ENCODE assay signal across 11 mouse cellular contexts in genomic region chr10:77163392-77163977, GRCm38 (mm10). TPM values are rescaled to one million over a fixed set of nuclear protein-coding genes. Genes with fewer than 3 reads are reported as not detected.
DNase-seq lines count a peak whose midpoint lies in the region; ATAC-seq and TF ChIP-seq lines count a peak whose summit lies in the region.
"Had no signal": no experiment of that assay in that cellular context is flagged by ENCODE, and none has a peak within 500 bp of the region (broad histone marks: within the 10 kb centered on the region; RNA-seq: fewer than 3 reads in every experiment).

No protein-coding gene starts in this region.

- no peak for ATAC-seq in forebrain, embryonic 11.5 days (replicated peaks; ENCODE audit: low FRiP score)
- no peak for ATAC-seq in forebrain, postnatal 0 days
- no peak for ATAC-seq in kidney, embryonic 15.5 days (replicated peaks; ENCODE audit: low FRiP score)
- no peak for ATAC-seq in hindbrain, embryonic 12.5 days (ENCODE audit: low FRiP score)
- ATAC-seq: liver, embryonic 12.5 days had no signal

- peaks cover 21% of the 10 kb centered on the region; the same call in 1 of the 2 replicates for H3K4me1 ChIP-seq in forebrain, embryonic 11.5 days (replicated peaks; ENCODE audit: control insufficient read depth, insufficient read depth, low read length)
- H3K4me1 ChIP-seq in forebrain, postnatal 0 days (ENCODE audit: insufficient read depth) = 0 out of 2 replicates have a peak, but pooled peaks cover 12% of the 10 kb centered on the region
- H3K4me1 ChIP-seq in kidney, embryonic 15.5 days = peaks cover 80% of the 10 kb centered on the region
- peaks cover 7% of the 10 kb centered on the region for H3K4me1 ChIP-seq in kidney, adult 2 months (ENCODE audit: control insufficient read depth, insufficient read depth, low read length)
- peaks cover 83% of the 10 kb centered on the region for H3K4me1 ChIP-seq in E14TG2a.4 (replicated peaks; ENCODE audit: low read depth, low read length)
- H3K4me1 ChIP-seq in hindbrain, embryonic 12.5 days = peaks cover 48% of the 10 kb centered on the region

- WGBS in forebrain, embryonic 11.5 days = 44% methylated on average over 4 of the region's 4 CpGs
- 68% methylated on average over 4 of the region's 4 CpGs for WGBS in forebrain, postnatal 0 days
- 59% methylated on average over 4 of the region's 4 CpGs for whole genome bisulfite sequencing in kidney, embryonic 15.5 days
- 84% methylated on average over 4 of the region's 4 CpGs for WGBS in kidney, adult 2 months
- 46% methylated on average over 4 of the region's 4 CpGs for WGBS in hindbrain, embryonic 12.5 days

- TF ChIP-seq POLR2A in kidney, adult 2 months (IDR thresholded peaks at IDR 0.05; ENCODE audit: low read depth, low read length) = no peak

- no peak overlapping the region; the same call in 1 of the 2 replicates for H3K9ac ChIP-seq in forebrain, embryonic 11.5 days (ENCODE audit: low read length)
- H3K9ac ChIP-seq in forebrain, postnatal 0 days = no peak overlapping the region
- H3K9ac ChIP-seq in kidney, embryonic 15.5 days = no peak overlapping the region
- no peak overlapping the region for H3K9ac ChIP-seq in hindbrain, embryonic 12.5 days
- H3K9ac ChIP-seq: liver, embryonic 12.5 days had no signal

- DNase-seq in forebrain, embryonic 11.5 days (ENCODE audit: low spot score) = no peak
- no peak for DNase-seq in forebrain, postnatal 0 days
- DNase-seq in kidney, adult 2 months = no peak
- no peak for DNase-seq in urinary bladder, postnatal 36 days (ENCODE audit: low spot score in 2 of 2)
- DNase-seq in cerebellum, adult 11 months = no peak
- DNase-seq: thymus, postnatal 14 days had no signal

- no peak for TF ChIP-seq CTCF in forebrain, postnatal 0 days (IDR thresholded peaks at IDR 0.05; ENCODE audit: low read depth)
- TF ChIP-seq CTCF in kidney, adult 2 months (conservative IDR thresholded peaks at IDR 0.05; ENCODE audit: insufficient read depth, insufficient read length, low read depth, low read length) = no peak
- TF ChIP-seq CTCF in E14TG2a.4 (conservative IDR thresholded peaks at IDR 0.05; ENCODE audit: low read length) = no peak

- H3K36me3 ChIP-seq in forebrain, embryonic 11.5 days (ENCODE audit: control insufficient read depth, insufficient read depth, low read length) = no peaks in the 10 kb centered on the region
- H3K36me3 ChIP-seq in forebrain, postnatal 0 days (ENCODE audit: insufficient read depth) = no peaks in the 10 kb centered on the region
- H3K36me3 ChIP-seq in kidney, embryonic 15.5 days = no peaks in the 10 kb centered on the region
- H3K36me3 ChIP-seq in kidney, adult 2 months (ENCODE audit: control insufficient read depth, insufficient read depth, low read length) = no peaks in the 10 kb centered on the region
- peaks cover 50% of the 10 kb centered on the region for H3K36me3 ChIP-seq in E14TG2a.4 (ENCODE audit: insufficient read depth, low read length)
- no peaks in the 10 kb centered on the region for H3K36me3 ChIP-seq in hindbrain, embryonic 12.5 days
- H3K36me3 ChIP-seq: liver, embryonic 12.5 days had no signal

- no peak overlapping the region for H3K4me3 ChIP-seq in forebrain, embryonic 11.5 days (ENCODE audit: low read depth, low read length)
- H3K4me3 ChIP-seq in forebrain, postnatal 0 days (ENCODE audit: low read depth, low read length) = no peak overlapping the region
- peak overlapping the region; percentile 54 for H3K4me3 ChIP-seq in kidney, embryonic 15.5 days (replicated peaks)
- no peak overlapping the region for H3K4me3 ChIP-seq in kidney, adult 2 months (ENCODE audit: insufficient read depth, low read depth, low read length)
- peak overlapping the region; percentile 68 for H3K4me3 ChIP-seq in E14TG2a.4 (replicated peaks; ENCODE audit: low read length)
- H3K4me3 ChIP-seq in hindbrain, embryonic 12.5 days = no peak overlapping the region
- H3K4me3 ChIP-seq: liver, embryonic 12.5 days had no signal

- H3K4me2 ChIP-seq in forebrain, embryonic 11.5 days (ENCODE audit: low read depth, low read length, severe bottlenecking) = peak overlapping the region; percentile 24; the same call in 1 of the 2 replicates
- H3K4me2 ChIP-seq in forebrain, postnatal 0 days (ENCODE audit: low read depth) = no peak overlapping the region
- H3K4me2 ChIP-seq in kidney, embryonic 15.5 days = peak overlapping the region; percentile 82
- H3K4me2 ChIP-seq in hindbrain, embryonic 12.5 days (replicated peaks) = peak overlapping the region; percentile 80; the same call in 1 of the 2 replicates

- no peaks in the 10 kb centered on the region for H3K9me3 ChIP-seq in forebrain, embryonic 11.5 days (ENCODE audit: control insufficient read depth, low read length)
- no peaks in the 10 kb centered on the region for H3K9me3 ChIP-seq in forebrain, postnatal 0 days (ENCODE audit: low read length)
- no peaks in the 10 kb centered on the region for H3K9me3 ChIP-seq in kidney, embryonic 15.5 days (replicated peaks)
- no peaks in the 10 kb centered on the region for H3K9me3 ChIP-seq in E14TG2a.4 (ENCODE audit: low read length)
- no peaks in the 10 kb centered on the region for H3K9me3 ChIP-seq in hindbrain, embryonic 12.5 days (replicated peaks)
- H3K9me3 ChIP-seq: liver, embryonic 12.5 days had no signal

- no peaks in the 10 kb centered on the region for H3K27me3 ChIP-seq in forebrain, embryonic 11.5 days (ENCODE audit: control insufficient read depth, insufficient read depth, low read length)
- H3K27me3 ChIP-seq in forebrain, postnatal 0 days (ENCODE audit: insufficient read depth, low read length) = peaks cover 8% of the 10 kb centered on the region
- H3K27me3 ChIP-seq in kidney, embryonic 15.5 days = 0 out of 2 replicates have a peak, but pooled peaks cover 8% of the 10 kb centered on the region
- no peaks in the 10 kb centered on the region for H3K27me3 ChIP-seq in kidney, adult 2 months (replicated peaks; ENCODE audit: control insufficient read depth, insufficient read depth, low read length)
- no peaks in the 10 kb centered on the region; the same call in 1 of the 2 replicates for H3K27me3 ChIP-seq in E14TG2a.4 (ENCODE audit: insufficient read depth, low read length)
- H3K27me3 ChIP-seq in hindbrain, embryonic 12.5 days = peaks cover 22% of the 10 kb centered on the region

- no peak overlapping the region for H3K27ac ChIP-seq in forebrain, embryonic 11.5 days (ENCODE audit: low read depth, low read length)
- H3K27ac ChIP-seq in forebrain, postnatal 0 days (ENCODE audit: low read depth, low read length) = no peak overlapping the region
- H3K27ac ChIP-seq in kidney, embryonic 15.5 days = peak overlapping the region; percentile 94
- H3K27ac ChIP-seq in kidney, adult 2 months (ENCODE audit: insufficient read depth, low read depth, low read length) = no peak overlapping the region
- no peak overlapping the region for H3K27ac ChIP-seq in hindbrain, embryonic 12.5 days
- H3K27ac ChIP-seq: liver, embryonic 12.5 days had no signal

RNA-seq across cellular contexts. Expression of gene Col18a1, which starts 2.9 kb away (rescaled TPM):
- 79.0 and 86.7 TPM in 2 replicates for polyA plus RNA-seq in forebrain, embryonic 11.5 days (2014; fragmentation: Nextera tagmentation; extraction: Ambion mirVana)
- 24.7 and 28.4 TPM in 2 replicates for total RNA-seq in forebrain, postnatal 0 days (2014; rRNA removed)
- 11.7 and 12.6 TPM in 2 replicates for polyA plus RNA-seq in forebrain, postnatal 0 days (2015; fragmentation: Nextera tagmentation; extraction: Ambion mirVana)
- 195 and 206 TPM in 2 replicates for polyA plus RNA-seq in kidney, embryonic 15.5 days (2015; fragmentation: Nextera tagmentation; extraction: Ambion mirVana)
- 114 and 138 TPM in 2 replicates for polyA plus RNA-seq in kidney, adult 2 months (2012; rRNA removed)
- polyA plus RNA-seq in hindbrain, embryonic 12.5 days (2016; fragmentation: Nextera tagmentation; extraction: Ambion mirVana) = 103 and 109 TPM in 2 replicates
- total RNA-seq: megakaryocyte-erythroid progenitor cell, adult 5-6 weeks had no signal

Comparison
In these comparisons a context has a peak if more than half of its experiments do, and no peak if none do; other contexts are left out.
1. H3K4me3 ChIP-seq: peak in kidney, embryonic 15.5 days (single experiment) and E14TG2a.4 (single experiment); none in forebrain, embryonic 11.5 days (single experiment), forebrain, postnatal 0 days (single experiment), kidney, adult 2 months (single experiment) and hindbrain, embryonic 12.5 days (single experiment).